Mouse (Mus musculus): ENCODE data around the gene Myct1.
A peak's percentile ranks its signal among the peaks of the same experiment; 100 is the strongest.

Myct1 gene

DNA sequence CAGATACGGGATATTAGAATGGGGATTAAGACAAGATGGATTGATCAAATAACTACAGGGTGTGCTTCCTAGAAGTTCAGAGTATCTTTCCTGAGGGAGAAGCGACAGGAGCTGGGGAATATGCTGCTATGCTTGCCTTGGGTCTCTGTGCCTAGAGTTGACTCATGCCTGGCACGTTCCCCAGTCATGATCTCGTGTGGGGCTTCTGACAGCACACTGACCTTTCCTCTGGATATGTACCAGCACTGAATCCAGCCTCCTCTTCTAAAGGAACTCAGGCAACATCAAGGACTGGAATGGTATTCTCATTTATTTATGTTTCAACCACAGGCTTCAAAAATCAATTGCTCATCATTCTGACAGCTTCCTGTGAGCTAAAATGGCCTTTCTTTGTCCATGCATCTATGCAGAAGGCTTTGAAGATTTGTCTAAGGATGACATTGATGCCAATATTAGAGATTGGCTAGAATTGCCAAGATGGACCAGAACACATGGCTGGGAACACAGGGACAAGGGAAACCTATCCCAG lies 40.2 kb downstream of the Myct1 start:
- no peak for DNase-seq

DNA sequence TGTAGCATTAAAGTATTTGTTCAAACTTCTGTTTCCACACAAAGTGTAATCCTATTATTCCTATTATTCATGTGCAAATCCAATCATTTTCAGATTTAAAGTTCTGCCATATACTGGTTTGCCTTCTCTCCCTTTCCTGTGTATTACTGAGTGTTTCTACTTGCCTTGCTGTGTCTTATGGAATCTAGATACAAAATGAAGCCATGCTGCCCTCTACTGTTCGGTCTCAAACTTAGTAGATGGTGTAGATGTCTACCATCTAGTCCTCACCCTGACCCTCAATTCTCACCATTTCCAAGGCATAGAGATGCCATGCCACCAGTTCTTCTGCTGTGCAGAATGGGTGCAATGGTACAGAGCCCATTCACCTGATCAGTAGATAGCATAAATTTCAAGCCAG lies 40.8 kb downstream of the Myct1 start:
- peak; percentile 9 for DNase-seq

DNA sequence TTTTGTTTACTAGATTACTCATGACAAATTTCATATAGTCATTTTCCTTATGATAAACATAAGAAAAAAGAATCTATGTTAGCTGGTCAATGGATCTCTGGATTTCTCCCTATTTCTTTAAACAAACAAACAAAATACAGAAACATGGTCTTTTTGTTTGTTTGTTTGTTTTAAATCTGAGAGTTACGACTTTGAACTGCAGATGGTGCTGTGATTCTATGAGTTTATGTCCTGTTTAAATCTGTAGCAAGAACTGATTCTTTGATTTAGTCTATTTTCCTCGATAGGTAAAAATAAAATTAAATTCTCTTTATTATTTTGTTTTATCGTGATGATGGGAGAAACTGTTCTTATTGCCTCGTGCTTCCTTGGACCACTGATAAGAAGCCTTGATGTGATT lies 43.7 kb downstream of the Myct1 start:
- DNase-seq, result no peak

DNA sequence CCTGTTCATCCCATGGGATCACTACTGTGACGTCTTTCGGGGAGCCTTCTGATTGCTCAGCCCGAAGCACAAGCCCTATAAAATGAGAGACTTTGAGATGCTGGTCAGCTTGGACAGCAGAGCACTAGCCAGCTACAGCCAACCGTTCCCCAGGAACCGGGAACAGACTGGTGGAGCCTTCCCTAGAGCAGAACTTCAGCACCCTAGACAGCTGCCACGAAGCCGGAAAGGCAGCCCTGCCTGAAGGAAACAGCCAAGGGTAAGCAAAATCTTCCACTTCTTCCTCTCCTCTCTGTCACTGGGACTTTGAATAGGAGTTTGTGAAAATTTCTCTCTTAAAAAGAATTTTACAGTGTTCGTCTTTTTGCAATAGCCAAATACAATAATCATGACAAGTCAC lies 45.5 kb downstream of the Myct1 start, which contains the start of gene Vip:
Vip (plus strand) TSS at position 107 of the 400 bp plus-strand sequence.
- DNase-seq, result no peak

All from kidney, adult 18-20 months (tissue).